Mouse (Mus musculus): ENCODE measurements around the gene Adgrl2. TPM values are rescaled to one million over a fixed set of nuclear protein-coding genes. Genes with fewer than 3 reads are reported as not detected.

Gene Adgrl2
- polyA plus RNA-seq, 1 experiment from 2014 or later: 80.2 TPM

- WGBS: 47% methylated on average over 6 of the region's 6 CpGs
- no peaks in the 10 kb centered on the region for H3K27me3 ChIP-seq (replicated peaks; ENCODE audit: control insufficient read depth, insufficient read depth, low read length)
Measured at GRCm38 (mm10) chr3:148813121-148813520, 177.2 kb downstream of the Adgrl2 start.

GRCm38 (mm10) chr3:148812059-148812458, 178.3 kb downstream of the Adgrl2 start:
- ATAC-seq (ENCODE audit: low read depth) (no peak), DNase-seq (ENCODE audit: low spot score) (no peak)
- Histone ChIP-seq H3K4me2 (ENCODE audit: low read depth, low read length) (no peak overlapping the region), H3K36me3 (ENCODE audit: control insufficient read depth, insufficient read depth, low read length) (peaks cover 22% of the 10 kb centered on the region), H3K27me3 (replicated peaks; ENCODE audit: control insufficient read depth, insufficient read depth, low read length) (no peaks in the 10 kb centered on the region), H3K9ac (ENCODE audit: low read depth, low read length) (no peak overlapping the region), H3K4me1 (ENCODE audit: control insufficient read depth, insufficient read depth, low read length) (no peaks in the 10 kb centered on the region), H3K27ac (replicated peaks; ENCODE audit: low read depth, low read length) (no peak overlapping the region), H3K9me3 (ENCODE audit: control insufficient read depth, low read length) (no peaks in the 10 kb centered on the region), H3K4me3 (ENCODE audit: low read depth, low read length) (no peak overlapping the region)
- WGBS: 49% methylated on average over 1 of the region's 1 CpGs

More at GRCm38 (mm10) chr3:148813121-148813520, 177.2 kb downstream of the Adgrl2 start:
- no peak for DNase-seq (ENCODE audit: low spot score)
- no peak overlapping the region for H3K4me3 ChIP-seq (ENCODE audit: low read depth, low read length)
- H3K9ac ChIP-seq (ENCODE audit: low read depth, low read length): no peak overlapping the region
- no peak for ATAC-seq (ENCODE audit: low read depth)
- no peaks in the 10 kb centered on the region for H3K4me1 ChIP-seq (ENCODE audit: control insufficient read depth, insufficient read depth, low read length)
- H3K27ac ChIP-seq (replicated peaks; ENCODE audit: low read depth, low read length): no peak overlapping the region
- H3K36me3 ChIP-seq (ENCODE audit: control insufficient read depth, insufficient read depth, low read length): peaks cover 32% of the 10 kb centered on the region
- no peak overlapping the region for H3K4me2 ChIP-seq (ENCODE audit: low read depth, low read length)
- H3K9me3 ChIP-seq (ENCODE audit: control insufficient read depth, low read length): no peaks in the 10 kb centered on the region

GRCm38 (mm10) chr3:148806977-148807376, 183.4 kb downstream of the Adgrl2 start:
- Histone ChIP-seq H3K4me2 (ENCODE audit: low read depth, low read length) (no peak overlapping the region), H3K4me1 (ENCODE audit: control insufficient read depth, insufficient read depth, low read length) (no peaks in the 10 kb centered on the region), H3K4me3 (ENCODE audit: low read depth, low read length) (no peak overlapping the region), H3K27me3 (replicated peaks; ENCODE audit: control insufficient read depth, insufficient read depth, low read length) (no peaks in the 10 kb centered on the region), H3K9ac (ENCODE audit: low read depth, low read length) (no peak overlapping the region), H3K36me3 (ENCODE audit: control insufficient read depth, insufficient read depth, low read length) (no peaks in the 10 kb centered on the region), H3K27ac (replicated peaks; ENCODE audit: low read depth, low read length) (no peak overlapping the region), H3K9me3 (ENCODE audit: control insufficient read depth, low read length) (no peaks in the 10 kb centered on the region)
- ATAC-seq (ENCODE audit: low read depth): no peak
- no peak for DNase-seq (ENCODE audit: low spot score)
- WGBS: 87% methylated on average over 9 of the region's 9 CpGs

GRCm38 (mm10) chr3:148793286-148793913, 197.0 kb downstream of the Adgrl2 start:
- Histone ChIP-seq H3K4me2 (ENCODE audit: low read depth, low read length) (no peak overlapping the region), H3K9me3 (ENCODE audit: control insufficient read depth, low read length) (no peaks in the 10 kb centered on the region), H3K27me3 (replicated peaks; ENCODE audit: control insufficient read depth, insufficient read depth, low read length) (no peaks in the 10 kb centered on the region), H3K4me1 (ENCODE audit: control insufficient read depth, insufficient read depth, low read length) (no peaks in the 10 kb centered on the region; the same call in 1 of the 2 replicates), H3K9ac (ENCODE audit: low read depth, low read length) (no peak overlapping the region), H3K36me3 (ENCODE audit: control insufficient read depth, insufficient read depth, low read length) (no peaks in the 10 kb centered on the region), H3K27ac (replicated peaks; ENCODE audit: low read depth, low read length) (no peak overlapping the region), H3K4me3 (ENCODE audit: low read depth, low read length) (no peak overlapping the region)
- no peak for ATAC-seq (ENCODE audit: low read depth)
- WGBS: 59% methylated on average over 10 of the region's 10 CpGs
- DNase-seq (ENCODE audit: low spot score): no peak

GRCm38 (mm10) chr3:148770310-148770709, 220.0 kb downstream of the Adgrl2 start:
- no peak overlapping the region for H3K4me2 ChIP-seq (ENCODE audit: low read depth, low read length)
- 84% methylated on average over 6 of the region's 6 CpGs for WGBS
- no peaks in the 10 kb centered on the region for H3K27me3 ChIP-seq (replicated peaks; ENCODE audit: control insufficient read depth, insufficient read depth, low read length)
- ATAC-seq (ENCODE audit: low read depth): no peak
- no peak for DNase-seq (ENCODE audit: low spot score)
- H3K4me3 ChIP-seq (ENCODE audit: low read depth, low read length): no peak overlapping the region
- H3K9ac ChIP-seq (ENCODE audit: low read depth, low read length): no peak overlapping the region
- H3K9me3 ChIP-seq (ENCODE audit: control insufficient read depth, low read length): no peaks in the 10 kb centered on the region
- no peak overlapping the region for H3K27ac ChIP-seq (replicated peaks; ENCODE audit: low read depth, low read length)
- H3K36me3 ChIP-seq (ENCODE audit: control insufficient read depth, insufficient read depth, low read length): no peaks in the 10 kb centered on the region
- H3K4me1 ChIP-seq (ENCODE audit: control insufficient read depth, insufficient read depth, low read length): no peaks in the 10 kb centered on the region; the same call in 1 of the 2 replicates

All from embryonic facial prominence, embryonic 14.5 days (tissue).